Mouse (Mus musculus) neural tube, embryonic 14.5 days (tissue): Measurements from ENCODE around the gene Nbr1. TPM values are rescaled to one million over a fixed set of nuclear protein-coding genes. Genes with fewer than 3 reads are reported as not detected.

Source experiments
- ATAC-seq: fragments of 200-750 bp; cut with Nextera tagmentation; 2 replicates; pipeline ENCODE4 v1.8.0; 2017; ENCODE audit warnings: low read depth, mild to moderate bottlenecking, moderate TSS enrichment, moderate library complexity
- H3K27ac ChIP-seq: fragments of 300-500 bp; sonication (generic); 2 replicates; pipeline ENCODE4 v1.5.1; 2014; ENCODE audit warnings: low read depth, mild to moderate bottlenecking, control low read depth, low read length, moderate library complexity, mixed read lengths
- H3K27me3 ChIP-seq: fragments of 300-500 bp; sonication (generic); 2 replicates; pipeline ENCODE4 v1.6.1; 2014; ENCODE audit warnings: low read length; ENCODE audit not compliant: control insufficient read depth, insufficient read depth
- H3K36me3 ChIP-seq: fragments of 300-500 bp; sonication (generic); 2 replicates; pipeline ENCODE4 v1.6.1; 2014; ENCODE audit warnings: low read length, mixed read lengths; ENCODE audit not compliant: control insufficient read depth, insufficient read depth
- H3K4me1 ChIP-seq: fragments of 300-500 bp; sonication (generic); 2 replicates; pipeline ENCODE4 v1.6.1; 2014; ENCODE audit warnings: low read length; ENCODE audit not compliant: control insufficient read depth, insufficient read depth
- H3K4me2 ChIP-seq: fragments of 300-500 bp; sonication (generic); 2 replicates; pipeline ENCODE4 v1.6.1; 2014; ENCODE audit warnings: mild to moderate bottlenecking, low read depth, low read length, control low read depth
- H3K4me3 ChIP-seq: fragments of 300-500 bp; sonication (generic); 2 replicates; pipeline ENCODE4 v1.5.1; 2014; ENCODE audit warnings: low read depth, low read length, control low read depth, mixed read lengths
- H3K9ac ChIP-seq: fragments of 300-500 bp; sonication (generic); replicated peaks from 2 replicates; pipeline ENCODE4 v1.6.1; 2014; ENCODE audit warnings: low read depth, mild to moderate bottlenecking, control low read depth, low read length, mixed read lengths
- H3K9me3 ChIP-seq: fragments of 300-500 bp; sonication (generic); 2 replicates; pipeline ENCODE4 v1.6.1; 2016; ENCODE audit warnings: low read length; ENCODE audit not compliant: control insufficient read depth
- WGBS: fragments of 180-500 bp; shearing (Covaris S2); extraction: QIAGEN DNeasy Blood & Tissue Kit; methylation state at CpG from one replicate; pipeline ENCODE4 v1.1.7; 2014; 5-methylcytosine and 5-hydroxymethylcytosine counted together
- polyA plus RNA-seq: library from polyadenylated mRNA; unstranded; fragments of >200 nt; fragmentation: Nextera tagmentation; extraction: Ambion mirVana; gene quantifications from 2 replicates; pipeline ENCODE4 v1.2.1, GENCODE M21; 2014

Gene Nbr1
- 85.8 and 111 TPM in 2 replicates for polyA plus RNA-seq

DNA sequence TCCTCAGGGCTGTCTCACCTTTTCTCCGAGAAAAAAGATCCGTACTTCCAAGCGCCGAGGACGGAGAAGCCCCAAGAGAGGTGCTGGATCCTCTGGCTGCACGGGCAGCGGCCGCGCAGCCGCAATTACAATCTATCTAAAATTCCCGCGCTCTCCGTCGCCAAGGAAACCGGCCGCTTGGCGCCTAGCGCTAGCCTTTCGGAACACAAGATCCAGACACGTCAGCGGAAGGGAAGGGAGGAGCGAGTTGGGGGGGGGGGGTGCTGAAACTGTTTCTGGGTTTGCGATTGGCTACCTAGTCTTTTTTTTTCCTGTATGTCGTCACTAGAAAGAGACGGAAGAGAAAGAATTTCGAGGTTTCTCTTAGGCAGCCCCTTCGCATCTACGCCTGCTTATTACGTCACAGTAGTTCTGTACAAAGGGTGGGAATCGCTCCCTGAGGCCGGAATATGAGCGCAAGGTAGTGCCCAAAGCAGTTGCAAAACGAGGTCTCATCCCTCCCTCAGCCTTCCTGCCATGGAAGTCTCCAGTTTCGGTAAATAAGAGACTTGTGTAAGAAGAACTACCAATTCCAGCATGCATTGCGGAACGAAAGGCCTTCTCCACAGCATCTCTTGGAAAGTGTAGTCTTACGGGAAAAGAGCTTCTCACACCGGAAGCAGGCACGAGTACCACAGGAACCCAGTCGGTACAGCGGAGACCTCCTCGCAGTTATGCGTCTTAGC lies at the start of gene Nbr1, which contains the start of gene Brca1:
Gene Nbr1 (plus strand): TSS at position 399 of the 725 bp plus-strand sequence.
Gene Brca1 (minus strand): TSS at position 205 of the 725 bp plus-strand sequence.
- peaks cover 14% of the 10 kb centered on the region for H3K4me1 ChIP-seq
- ATAC-seq, result peak; percentile 86
- H3K9ac ChIP-seq, result peak within 1 kb of the TSS; percentile 57
- H3K27me3 ChIP-seq, result no peaks in the 10 kb centered on the region
- peak within 1 kb of the TSS; percentile 74 for H3K4me2 ChIP-seq
- peak within 1 kb of the TSS; percentile 94 for H3K27ac ChIP-seq
- 0 out of 2 replicates have a peak, but pooled peaks cover 5% of the 10 kb centered on the region for H3K36me3 ChIP-seq
- no peaks in the 10 kb centered on the region for H3K9me3 ChIP-seq
- under 1% methylated on average over 43 of the region's 43 CpGs for WGBS
- H3K4me3 ChIP-seq, result peak within 1 kb of the TSS; percentile 68

DNA sequence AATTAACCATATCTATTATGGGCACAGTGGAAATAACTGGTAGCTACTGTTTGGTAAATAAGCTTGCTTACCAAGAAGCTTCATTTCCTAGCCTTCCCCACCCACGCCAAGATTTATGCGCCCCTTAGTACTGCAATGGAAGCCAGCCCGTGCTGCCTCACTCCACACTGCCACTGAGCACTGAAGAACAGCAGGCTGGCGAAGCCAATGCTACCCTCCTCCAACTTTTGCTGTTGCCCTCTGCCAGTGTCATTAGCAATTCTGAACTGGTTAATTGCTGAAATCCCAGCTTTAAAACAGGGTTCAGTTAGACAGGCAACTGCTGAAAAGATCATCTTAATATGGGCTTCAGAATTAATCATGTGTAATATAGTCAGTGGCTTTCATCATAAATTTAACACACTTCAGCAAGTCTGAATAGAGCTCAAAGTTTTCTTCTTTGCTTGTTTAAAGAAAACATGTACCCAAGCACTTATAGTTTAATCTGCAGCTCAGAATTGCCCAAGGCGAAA lies 45.6 kb upstream of the Nbr1 start:
- 83% methylated on average over 5 of the region's 5 CpGs for WGBS
- no peaks in the 10 kb centered on the region for H3K36me3 ChIP-seq
- H3K4me2 ChIP-seq, result no peak overlapping the region
- H3K4me3 ChIP-seq, result no peak overlapping the region
- no peak for ATAC-seq
- no peak overlapping the region for H3K27ac ChIP-seq
- no peaks in the 10 kb centered on the region for H3K27me3 ChIP-seq
- H3K9ac ChIP-seq, result no peak overlapping the region
- no peaks in the 10 kb centered on the region for H3K9me3 ChIP-seq
- no peaks in the 10 kb centered on the region for H3K4me1 ChIP-seq

DNA sequence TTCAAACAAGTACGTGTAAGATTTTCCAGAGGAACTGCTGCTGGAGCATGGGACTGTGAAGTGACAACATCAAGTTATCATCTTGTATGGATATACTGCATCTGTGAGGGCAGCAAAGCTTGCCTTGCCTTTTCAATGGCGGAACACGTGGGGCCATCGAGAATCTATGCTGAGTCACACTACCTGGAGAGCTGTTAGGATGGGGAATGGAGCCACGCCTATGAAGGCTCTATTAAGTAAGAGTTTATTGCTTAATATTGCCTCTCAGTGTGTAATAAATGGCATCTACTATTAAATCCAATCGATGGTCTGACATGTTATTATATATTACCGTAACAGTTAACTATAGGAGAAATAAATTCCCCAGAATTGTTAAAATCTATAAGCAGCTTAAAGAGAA lies 44.9 kb upstream of the Nbr1 start:
- no peaks in the 10 kb centered on the region for H3K9me3 ChIP-seq
- no peak overlapping the region for H3K9ac ChIP-seq
- H3K27me3 ChIP-seq, result no peaks in the 10 kb centered on the region
- no peak overlapping the region for H3K4me2 ChIP-seq
- no peaks in the 10 kb centered on the region for H3K36me3 ChIP-seq
- no peak overlapping the region for H3K4me3 ChIP-seq
- no peak overlapping the region for H3K27ac ChIP-seq
- ATAC-seq, result no peak
- H3K4me1 ChIP-seq, result no peaks in the 10 kb centered on the region
- WGBS, result 92% methylated on average over 7 of the region's 7 CpGs

GRCm38 (mm10) chr11:101518937-101519336 lies 33.0 kb upstream of the Nbr1 start:
- no peak overlapping the region for H3K27ac ChIP-seq
- no peak for ATAC-seq
- no peaks in the 10 kb centered on the region for H3K4me1 ChIP-seq
- H3K4me3 ChIP-seq, result no peak overlapping the region
- H3K9ac ChIP-seq, result no peak overlapping the region
- H3K4me2 ChIP-seq, result no peak overlapping the region
- no peaks in the 10 kb centered on the region for H3K36me3 ChIP-seq
- no peaks in the 10 kb centered on the region for H3K9me3 ChIP-seq
- no peaks in the 10 kb centered on the region for H3K27me3 ChIP-seq
- WGBS, result 77% methylated on average over 5 of the region's 5 CpGs

DNA sequence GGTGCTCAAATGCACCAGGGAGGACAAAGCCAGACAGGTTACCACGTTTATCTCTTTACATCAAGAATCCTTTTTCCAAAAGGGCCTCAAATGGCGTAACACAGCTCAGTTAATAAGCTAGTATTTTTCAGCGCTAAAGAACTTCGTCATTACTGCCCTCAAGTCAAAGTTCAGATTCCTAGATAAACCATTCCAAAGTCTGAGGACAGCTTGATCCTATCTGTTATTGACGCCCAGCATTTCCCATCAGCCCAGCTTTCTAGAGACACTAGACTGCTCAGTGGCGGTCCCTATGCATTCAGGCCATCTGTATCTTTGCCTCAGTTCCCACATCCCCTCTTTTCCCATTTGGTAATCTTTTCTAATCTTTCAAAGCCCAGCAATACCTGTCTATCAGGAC lies 32.6 kb upstream of the Nbr1 start:
- H3K4me2 ChIP-seq, result no peak overlapping the region
- no peaks in the 10 kb centered on the region for H3K27me3 ChIP-seq
- no peaks in the 10 kb centered on the region for H3K9me3 ChIP-seq
- H3K36me3 ChIP-seq, result no peaks in the 10 kb centered on the region
- no peaks in the 10 kb centered on the region for H3K4me1 ChIP-seq
- WGBS, result 91% methylated on average over 6 of the region's 6 CpGs
- no peak overlapping the region for H3K27ac ChIP-seq
- no peak for ATAC-seq
- H3K9ac ChIP-seq, result no peak overlapping the region
- no peak overlapping the region for H3K4me3 ChIP-seq

DNA sequence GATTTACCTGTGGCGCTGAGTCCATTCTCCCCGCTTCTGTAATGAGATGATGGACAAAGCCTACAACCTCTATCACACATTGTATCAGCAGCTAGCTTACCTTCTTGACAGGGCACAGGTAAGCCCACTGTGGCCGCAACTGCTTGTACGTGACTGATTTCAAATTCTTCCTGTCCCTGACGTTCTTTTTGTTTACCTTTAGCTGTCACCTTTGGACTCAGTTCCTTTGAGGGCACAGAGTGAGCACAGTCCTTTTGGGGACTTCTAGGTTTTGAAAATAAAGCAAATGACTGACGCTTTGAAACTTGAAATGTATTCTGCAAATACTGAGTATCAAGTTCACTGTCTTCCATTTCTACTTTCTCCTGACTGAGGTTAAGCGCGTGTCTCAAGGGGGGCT lies 27.5 kb upstream of the Nbr1 start:
- Histone ChIP-seq H3K36me3 (no peaks in the 10 kb centered on the region), H3K27ac (no peak overlapping the region), H3K27me3 (no peaks in the 10 kb centered on the region), H3K4me1 (no peaks in the 10 kb centered on the region), H3K9me3 (no peaks in the 10 kb centered on the region), H3K9ac (no peak overlapping the region), H3K4me3 (no peak overlapping the region), H3K4me2 (no peak overlapping the region)
- 98% methylated on average over 8 of the region's 8 CpGs for WGBS
- no peak for ATAC-seq

DNA sequence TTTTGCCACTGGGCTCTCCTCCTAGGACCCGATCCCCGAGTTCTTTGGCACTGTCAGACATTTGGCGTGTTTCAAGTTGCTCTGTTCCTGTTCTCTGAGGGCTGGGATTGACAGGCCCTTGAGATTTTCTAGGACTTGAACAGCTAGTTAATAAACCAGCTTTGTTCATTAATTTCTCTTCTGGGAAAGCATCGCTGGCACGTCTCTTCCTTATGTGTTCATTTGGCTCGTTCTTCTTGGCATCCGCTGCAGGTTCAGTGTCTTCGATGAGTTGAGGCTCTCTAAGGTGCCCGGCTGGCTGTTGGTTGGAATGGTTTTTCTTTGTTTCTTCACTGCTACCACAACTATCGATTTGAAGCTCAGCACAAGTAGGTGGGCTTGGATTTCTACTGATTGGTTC lies 26.9 kb upstream of the Nbr1 start:
- ATAC-seq, result no peak
- no peaks in the 10 kb centered on the region for H3K36me3 ChIP-seq
- no peaks in the 10 kb centered on the region for H3K9me3 ChIP-seq
- H3K9ac ChIP-seq, result no peak overlapping the region
- WGBS, result 83% methylated on average over 10 of the region's 10 CpGs
- no peaks in the 10 kb centered on the region for H3K4me1 ChIP-seq
- peak overlapping the region; percentile 22; the same call in 1 of the 2 replicates for H3K27ac ChIP-seq
- H3K27me3 ChIP-seq, result no peaks in the 10 kb centered on the region
- no peak overlapping the region for H3K4me3 ChIP-seq
- H3K4me2 ChIP-seq, result no peak overlapping the region

DNA sequence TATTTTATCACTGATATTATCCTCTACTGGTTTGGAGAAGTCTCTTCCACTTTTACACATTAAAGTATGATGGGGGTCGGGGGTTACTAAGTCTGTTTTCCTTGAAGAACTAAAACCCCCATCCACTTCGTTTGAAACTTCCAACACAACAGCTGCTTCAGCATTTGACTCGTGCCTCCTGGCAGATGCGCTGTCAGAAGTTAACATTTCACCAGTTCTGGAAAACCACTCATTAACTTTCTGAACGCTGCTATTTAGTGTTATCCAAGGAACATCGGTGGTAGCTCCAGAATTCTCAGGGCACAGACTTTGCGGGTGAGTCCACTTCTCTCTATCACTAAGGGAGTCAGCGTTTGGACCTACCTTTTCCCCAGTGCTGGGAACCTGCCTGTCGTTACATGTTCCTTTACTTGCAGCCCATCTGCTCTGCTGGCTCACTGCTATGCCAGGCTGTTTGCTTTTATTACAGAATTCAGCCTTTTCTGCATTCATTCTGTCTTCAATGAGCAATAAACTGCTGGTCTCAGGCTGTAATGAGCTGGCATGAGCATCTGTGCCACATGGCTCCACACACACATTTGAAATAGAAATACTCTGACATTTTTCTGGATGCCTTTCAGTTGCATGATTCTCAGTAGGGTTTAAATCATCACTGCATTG lies 25.9 kb upstream of the Nbr1 start:
- Histone ChIP-seq H3K27me3 (no peaks in the 10 kb centered on the region), H3K9me3 (no peaks in the 10 kb centered on the region), H3K4me3 (no peak overlapping the region), H3K36me3 (no peaks in the 10 kb centered on the region), H3K27ac (no peak overlapping the region; the same call in 1 of the 2 replicates), H3K9ac (no peak overlapping the region), H3K4me2 (no peak overlapping the region), H3K4me1 (no peaks in the 10 kb centered on the region)
- WGBS, result 77% methylated on average over 9 of the region's 9 CpGs
- ATAC-seq, result no peak

- Histone ChIP-seq H3K9me3 (no peaks in the 10 kb centered on the region), H3K27me3 (no peaks in the 10 kb centered on the region), H3K9ac (no peak overlapping the region), H3K4me1 (no peaks in the 10 kb centered on the region), H3K4me3 (no peak overlapping the region), H3K36me3 (no peaks in the 10 kb centered on the region), H3K4me2 (no peak overlapping the region), H3K27ac (0 out of 2 replicates have a peak overlapping the region, but pooled peaks have one; percentile 4)
- no peak for ATAC-seq
- 67% methylated on average over 4 of the region's 4 CpGs for WGBS
Measured at GRCm38 (mm10) chr11:101526686-101527085, 25.3 kb upstream of the Nbr1 start.
